Mouse (Mus musculus): Measurements from ENCODE around the gene Fig4.

Fig4 gene

DNA sequence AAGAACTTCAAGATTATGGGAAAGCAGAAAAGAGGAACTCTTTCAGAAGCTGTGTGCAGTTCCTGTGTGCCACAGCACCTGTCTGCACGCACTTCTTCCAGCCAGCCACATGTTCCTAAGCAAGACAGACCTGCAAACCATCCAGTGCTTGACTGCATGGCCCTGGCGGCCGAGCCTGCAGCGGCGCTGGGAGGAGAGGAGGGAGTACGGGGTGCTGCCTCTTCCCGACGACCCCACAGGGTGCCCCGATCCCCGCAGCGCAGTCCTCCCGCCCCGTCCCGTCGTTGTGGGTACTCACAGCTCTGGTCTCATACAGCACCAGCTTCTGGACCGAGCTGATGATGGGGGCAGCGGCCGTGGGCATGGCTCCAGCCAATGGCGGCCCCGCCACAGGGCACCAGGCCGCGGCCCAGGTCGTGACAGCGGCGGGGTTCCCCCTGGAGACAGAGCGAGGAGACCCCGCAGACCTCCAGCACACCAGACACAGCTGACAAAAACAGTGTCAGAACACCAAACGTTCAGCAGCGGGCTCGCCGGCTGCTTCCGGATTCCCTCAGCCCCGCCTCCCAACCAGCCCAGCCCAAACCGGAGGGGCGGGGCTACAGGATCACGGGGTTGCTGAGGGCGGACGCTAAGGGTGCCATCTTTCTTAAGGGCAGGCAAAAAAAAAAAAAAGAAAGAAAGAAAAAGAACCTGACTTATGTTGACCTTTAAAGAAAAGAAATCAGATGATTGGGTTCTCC is at the start of gene Fig4:
TSS of gene Fig4 (minus strand) at position 572 of the 743 bp plus-strand sequence.
- peak; percentile 83 to 85 for DNase-seq

DNA sequence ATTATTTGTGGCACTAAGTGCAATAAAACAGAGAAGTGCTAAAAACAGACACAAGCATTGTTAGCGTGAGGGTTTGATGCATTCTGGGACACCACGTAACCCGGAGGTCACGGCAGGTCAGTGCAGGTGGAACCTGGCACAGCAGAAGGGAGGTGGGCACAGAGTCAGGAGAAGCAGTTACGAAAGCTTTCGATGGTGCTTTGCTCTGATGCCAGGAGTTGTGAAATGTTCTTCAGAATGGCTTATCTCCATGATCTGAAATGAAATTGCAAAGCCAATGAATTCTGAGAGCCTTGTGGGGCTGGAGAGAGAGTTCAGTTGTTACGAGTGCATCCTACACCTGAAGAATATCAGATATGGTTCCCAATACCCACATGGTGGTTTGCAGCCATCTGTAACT is 38.3 kb upstream of the Fig4 start:
- no peak for DNase-seq

DNA sequence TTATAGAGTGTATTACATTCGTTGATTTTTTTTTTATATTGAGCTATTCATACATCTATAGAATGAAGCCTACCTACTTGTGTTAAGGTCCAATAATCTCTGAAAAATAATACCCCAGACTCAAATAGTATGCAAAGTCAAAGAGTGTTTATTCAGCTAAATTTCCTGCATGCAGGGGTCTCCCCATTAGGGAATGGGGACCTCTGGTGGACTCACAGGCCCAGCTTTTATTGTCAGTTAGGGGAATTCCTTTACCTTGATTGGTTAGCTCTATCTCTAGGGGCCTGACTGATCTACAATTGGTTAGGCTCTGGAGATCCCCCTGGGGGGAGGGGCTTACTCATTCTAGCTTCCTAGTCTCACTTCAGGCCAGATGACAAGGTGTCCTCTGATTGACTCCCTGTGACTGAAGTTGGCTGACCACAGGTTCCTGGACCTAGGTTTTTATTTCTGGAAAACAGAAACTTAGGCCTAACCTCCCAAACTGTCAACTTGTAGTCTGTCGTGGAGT is 29.5 kb upstream of the Fig4 start:
- DNase-seq = no peak

DNA sequence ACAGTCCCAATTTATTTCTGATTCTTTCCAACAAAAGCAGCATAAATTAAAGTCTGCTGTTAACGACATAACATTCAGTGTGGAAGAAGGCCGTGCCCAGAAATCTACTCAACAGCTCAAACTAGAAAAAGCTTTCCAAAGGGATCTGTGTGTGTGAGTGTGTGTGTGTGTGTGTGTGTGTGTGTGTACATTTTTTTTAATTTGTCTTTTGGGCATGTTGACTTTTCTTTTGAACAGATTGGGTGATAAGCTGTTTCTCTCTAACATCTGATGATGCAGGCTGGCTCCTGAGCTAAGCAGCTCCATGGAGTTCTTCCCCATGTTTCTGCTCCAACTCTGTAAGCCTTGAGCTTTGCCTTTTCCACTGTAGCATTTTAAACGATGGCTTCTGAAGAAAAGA is 12.8 kb upstream of the Fig4 start:
- no peak for DNase-seq

DNA sequence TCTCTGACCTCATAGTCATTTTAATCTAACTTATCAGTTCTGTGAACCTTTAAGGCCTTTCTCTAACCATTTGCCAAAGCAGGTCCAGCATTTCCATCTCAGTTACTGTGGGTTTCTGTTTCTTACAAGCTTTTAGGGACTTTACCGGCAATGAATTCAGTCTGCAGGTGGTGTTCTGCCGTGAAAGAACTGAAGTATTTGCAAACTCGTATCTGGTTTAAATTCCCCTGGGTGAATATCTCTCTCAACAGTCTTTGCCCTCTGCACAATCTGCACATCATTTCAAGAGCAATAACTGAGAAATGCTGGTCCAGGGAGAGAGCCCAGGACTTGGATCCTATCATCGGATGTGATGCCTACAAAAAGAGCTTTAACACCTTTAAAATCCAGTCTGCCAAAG is 5.1 kb upstream of the Fig4 start:
- DNase-seq = no peak

DNA sequence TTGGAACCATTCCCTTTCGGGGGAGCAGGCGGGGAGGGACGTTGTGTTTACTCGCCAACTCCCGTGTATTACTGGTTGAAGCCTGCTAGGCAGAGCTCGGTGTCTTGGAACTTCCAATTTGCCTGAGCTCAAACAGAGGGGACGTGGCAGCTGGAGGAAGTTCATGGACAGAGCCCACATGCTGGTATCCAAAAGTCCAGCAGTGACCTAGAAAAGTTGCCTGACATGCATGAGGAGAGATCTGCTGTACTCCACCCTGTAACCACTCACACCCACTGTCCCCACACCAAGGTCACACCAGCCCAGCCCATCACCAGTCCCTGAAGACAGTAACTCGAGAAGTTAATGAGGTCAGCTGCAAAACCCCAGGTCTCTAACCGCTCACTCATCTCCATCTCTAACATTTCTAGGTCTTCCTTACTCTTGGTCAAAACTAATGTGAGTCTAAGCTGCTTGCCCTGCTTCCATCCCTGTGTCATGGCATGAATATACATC is 1.9 kb upstream of the Fig4 start:
- DNase-seq = no peak

DNA sequence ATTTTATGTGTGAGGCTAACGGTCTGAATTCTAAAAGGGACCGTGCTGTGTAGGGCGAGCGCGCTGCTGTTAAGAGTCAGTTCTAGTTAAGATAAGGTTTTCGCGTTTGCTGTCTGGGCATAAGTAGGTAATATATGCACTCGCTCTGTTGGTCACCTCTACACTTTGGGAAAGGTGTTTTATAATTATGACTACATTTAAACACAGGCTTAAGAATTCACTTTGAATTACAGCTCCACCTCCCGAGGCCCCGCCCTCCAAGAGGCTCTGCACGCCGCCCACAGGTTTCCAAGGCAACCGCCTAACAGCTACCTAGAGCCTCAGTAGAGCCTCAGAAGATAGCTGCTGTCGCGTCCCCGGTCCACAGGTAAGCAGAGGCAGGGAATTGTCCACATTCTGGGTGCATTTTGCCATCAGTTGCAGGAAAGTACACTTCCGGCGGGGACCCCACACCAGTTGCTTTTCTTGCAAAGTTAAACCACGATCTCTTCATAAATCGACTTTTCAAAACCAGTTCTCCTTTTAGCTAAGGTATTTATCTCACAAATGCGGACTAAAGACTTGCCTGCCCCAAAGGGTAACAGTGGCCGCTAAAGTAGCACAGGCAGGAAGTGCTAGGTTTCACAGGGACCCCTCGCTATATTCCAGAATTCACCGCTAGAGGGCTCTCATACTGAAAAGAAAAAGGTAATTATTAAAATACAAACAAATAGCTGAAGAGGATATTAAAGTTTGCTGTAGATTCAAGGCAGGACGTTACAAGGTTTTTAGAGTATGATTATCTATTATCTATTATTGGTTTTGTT is 782 bp upstream of the Fig4 start, which contains the start of gene Ak9:
TSS of gene Ak9 (plus strand) at position 342 of the 806 bp plus-strand sequence.
- peak; percentile 83 for DNase-seq

DNA sequence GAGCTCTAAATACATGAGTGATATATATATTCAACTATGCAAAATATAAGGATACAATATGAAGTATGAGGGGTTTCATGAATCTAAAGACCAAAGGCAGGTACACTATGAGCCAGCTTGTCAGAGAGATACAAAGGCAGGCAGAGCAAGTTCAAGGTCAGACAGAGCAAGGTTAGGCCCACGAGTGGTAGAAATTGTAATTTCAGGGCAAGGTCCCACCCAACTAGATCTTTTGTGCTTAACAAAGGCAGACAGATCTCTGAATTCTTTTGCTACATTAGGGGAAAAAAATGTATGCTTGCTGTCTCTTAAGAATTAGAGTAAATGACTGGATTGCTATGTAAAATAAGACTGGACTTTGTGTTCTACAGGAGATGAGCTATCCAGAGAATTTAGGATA is 2.9 kb downstream of the Fig4 start:
- no peak for DNase-seq

DNA sequence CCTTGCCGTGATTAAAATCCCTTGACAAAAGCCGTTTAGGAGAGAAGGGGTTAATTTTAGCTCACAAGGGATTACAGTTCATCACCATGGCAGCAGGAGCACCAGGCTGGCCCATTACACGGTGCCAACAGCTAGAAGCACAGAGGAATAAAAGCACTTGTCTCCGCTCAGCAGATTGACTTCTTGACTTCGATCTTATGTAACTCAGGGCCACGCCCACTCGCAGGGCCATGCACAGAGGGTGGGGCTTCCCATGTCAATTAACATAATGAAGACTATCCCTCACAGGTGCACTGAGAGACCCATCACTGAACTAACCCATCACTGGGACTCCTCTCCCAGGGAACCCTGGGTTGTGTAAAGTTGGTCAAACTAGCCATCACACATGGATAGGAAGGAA is 7.9 kb downstream of the Fig4 start:
- DNase-seq = peak; percentile 65 to 68

DNA sequence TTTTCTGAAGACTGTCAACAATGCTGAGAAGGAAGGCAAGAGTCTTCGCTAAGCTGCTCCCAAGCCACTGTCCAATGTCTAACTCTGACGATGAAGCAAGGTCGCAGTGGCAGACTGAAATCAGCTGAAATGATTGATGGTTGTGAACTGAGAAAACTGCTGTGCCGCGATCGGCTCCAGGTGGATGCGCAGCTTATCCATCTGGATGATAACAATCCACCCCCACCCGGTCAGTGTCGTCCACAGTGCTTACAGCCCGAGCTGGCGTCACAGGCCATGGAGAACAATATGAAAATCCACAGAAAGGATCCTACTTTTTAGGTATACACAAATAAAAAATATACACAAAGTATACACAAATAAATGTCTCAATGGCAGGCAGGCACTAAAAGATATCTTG is 8.3 kb downstream of the Fig4 start:
- DNase-seq = peak; percentile 25 to 30

DNA sequence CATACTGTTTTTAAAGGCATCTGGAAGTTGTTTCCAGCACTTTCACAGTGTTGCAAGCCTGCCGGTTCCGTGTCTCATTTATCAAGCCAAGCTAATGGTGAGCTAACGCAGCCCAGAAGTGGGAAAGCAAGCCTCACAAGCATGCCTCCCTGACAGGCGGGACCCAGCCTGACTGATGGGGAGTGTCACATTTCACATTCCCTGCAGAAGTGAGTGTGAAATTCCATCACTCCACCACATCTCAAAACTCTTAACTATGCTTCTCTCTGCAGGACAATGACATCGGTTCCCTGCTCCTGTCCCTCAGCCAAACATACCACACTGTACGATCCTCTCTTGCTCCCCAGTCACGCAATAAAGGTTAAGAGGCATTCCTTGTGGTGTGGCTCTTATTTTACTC is 10.0 kb downstream of the Fig4 start:
- no peak for DNase-seq

DNA sequence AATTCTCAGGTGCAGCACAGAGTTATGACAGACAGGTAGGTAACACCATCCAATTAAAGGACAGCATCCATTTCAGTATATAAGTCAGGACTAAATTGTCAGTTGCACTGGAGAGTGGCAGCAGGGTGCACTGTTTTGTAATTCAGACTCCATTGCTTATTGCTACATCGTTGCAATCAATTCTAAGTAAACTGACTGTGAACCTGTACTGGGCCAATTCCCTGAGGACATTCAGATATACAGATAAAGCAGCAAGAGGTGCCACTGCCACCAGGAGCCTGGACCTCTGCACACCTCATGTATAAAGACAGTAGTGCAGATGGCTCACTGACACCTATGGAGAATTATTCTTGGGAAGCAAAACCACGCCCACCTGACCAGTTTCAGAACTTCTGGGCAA is 12.0 kb downstream of the Fig4 start:
- DNase-seq = no peak

DNA sequence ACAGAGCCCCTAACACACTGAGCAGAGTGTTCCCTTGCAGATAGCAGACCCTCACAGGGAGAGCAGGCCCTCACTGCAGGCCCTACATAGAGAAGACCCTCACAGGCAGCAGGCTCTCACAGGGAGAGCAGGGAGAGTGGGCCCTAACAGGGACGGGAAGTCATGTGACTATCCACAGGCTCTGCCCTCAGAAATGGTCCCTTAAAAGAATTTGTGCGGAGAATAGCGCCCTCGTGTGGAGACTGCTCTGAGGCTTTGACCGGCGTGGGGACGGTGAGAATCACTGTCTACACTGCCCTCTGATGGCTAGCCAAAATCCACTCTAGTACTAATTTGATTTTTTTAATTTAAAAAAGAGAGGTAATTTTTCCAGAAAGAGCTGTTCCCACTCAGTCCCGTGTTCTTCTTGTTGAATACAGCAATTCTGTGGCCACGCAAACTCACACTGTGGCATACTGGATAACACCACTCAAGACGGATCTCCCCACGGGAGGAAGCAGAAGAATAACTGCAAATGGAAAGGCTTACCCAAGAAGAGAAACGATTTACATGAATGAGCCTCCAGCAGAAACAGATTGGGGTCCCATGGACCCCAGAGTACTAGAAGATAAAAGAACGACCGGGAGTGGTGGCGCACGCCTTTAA is 14.2 kb downstream of the Fig4 start:
- peak; percentile 83 to 87 for DNase-seq

DNA sequence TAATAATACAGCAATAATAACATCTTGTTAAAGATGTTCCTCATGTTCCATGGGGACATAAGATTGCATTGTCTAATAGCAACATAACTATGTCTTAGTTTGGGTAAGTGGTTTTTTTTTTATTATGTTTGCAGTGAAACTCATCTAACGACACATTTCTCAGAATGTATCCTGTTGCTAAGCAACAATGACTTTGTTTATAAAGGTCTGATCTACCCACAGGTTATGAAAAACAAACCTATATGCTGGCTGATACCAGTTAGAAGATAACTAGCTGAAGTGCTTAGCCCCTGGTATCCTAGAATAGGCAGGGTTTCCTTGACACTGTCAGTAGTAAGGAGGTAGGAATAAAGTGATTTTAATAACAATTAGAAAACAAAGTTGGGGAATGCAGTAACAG is 15.0 kb downstream of the Fig4 start:
- no peak for DNase-seq

DNA sequence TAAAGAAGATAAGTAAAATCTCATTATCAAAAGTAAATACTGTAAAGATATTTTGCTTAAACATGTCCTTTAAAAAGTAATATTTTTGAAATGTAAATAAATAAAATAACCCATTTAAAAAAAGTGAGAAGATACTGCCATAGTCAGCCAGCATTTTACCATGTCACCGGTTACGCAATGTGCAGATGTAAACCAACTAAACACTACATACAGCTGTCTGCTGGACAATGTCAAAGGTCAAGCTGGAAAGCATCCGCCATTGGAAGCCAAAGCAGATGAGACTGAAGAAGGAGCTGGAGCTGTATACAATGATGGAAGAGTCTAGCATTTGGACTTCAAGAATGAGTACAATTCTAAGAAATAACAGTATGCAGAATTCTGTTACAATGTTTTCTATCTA is 15.4 kb downstream of the Fig4 start:
- DNase-seq = no peak

DNA sequence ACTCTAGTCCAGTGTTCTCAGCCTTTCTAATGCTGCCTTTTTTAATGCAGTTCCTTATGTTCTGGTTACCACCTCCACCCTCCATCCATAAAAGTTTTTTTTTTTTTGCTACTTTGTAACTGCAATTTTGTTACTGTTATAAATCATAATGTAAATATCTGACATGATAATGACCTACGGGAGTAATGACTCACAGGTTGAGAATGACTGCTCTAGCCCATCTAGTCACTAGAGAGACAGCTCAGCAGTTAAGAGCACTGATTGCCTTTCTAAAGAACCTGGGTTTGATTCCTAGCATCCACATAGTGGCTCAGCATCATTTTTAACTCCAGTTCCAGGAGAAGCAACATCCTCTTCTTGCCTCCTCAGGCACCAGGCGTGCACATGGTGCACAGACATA is 21.0 kb downstream of the Fig4 start:
- no peak for DNase-seq

DNA sequence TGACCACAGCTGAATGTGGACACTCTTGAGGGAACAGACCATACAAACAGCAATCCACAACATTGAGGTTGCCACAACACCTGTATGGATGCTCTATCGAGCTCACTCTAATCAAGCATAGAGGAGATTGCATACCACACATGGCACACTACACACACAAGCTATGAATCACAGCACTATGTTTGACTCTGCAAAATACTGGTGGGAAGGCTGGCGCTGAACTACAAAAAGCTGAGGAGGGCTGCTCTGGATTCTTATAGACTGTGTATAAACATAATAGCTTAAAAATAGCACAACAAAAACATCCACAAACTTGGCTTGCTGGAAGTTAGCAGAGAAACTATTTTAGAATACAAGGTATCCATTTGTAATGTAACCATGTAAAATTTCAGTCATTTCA is 22.3 kb downstream of the Fig4 start:
- DNase-seq = no peak

DNA sequence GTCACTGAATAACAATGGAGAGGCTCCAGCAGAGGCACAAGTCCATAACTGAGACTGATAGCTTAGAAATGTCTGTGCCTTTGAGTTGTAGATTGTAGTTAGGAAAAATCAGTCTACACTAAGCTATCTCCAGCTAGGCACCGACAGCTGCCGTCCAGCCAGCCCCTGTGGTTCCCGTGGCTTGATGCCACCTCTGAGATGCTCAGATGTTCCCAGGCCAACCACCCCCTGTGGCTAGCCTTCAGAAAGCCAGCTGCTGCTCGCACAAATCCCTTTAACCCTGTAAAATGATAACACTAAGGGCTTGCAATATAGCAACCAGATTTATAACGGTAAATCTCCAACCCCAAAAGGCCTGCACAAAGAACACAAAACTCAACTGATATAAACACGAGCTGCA is 22.9 kb downstream of the Fig4 start:
- DNase-seq = peak in 1 of 2 experiments; percentile 25

DNA sequence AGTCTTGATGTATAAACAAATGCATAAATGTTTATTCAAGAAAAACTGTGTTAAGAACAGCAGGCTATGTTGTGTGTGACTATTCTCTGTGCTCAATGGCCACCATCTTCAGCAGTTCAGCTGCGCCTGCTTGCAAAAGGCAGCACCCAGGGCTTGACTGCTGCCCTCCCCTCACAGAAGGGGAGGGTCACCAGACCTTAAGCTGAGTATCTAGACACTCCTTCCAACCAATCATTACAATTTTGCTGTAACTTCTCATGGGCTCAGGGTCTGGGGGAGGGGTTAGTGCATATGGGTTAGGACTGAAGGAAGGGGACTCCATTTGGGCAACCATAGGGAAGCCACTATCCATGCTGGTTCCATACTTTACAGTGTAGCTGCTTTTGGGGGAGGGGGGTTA is 24.3 kb downstream of the Fig4 start:
- DNase-seq = no peak

DNA sequence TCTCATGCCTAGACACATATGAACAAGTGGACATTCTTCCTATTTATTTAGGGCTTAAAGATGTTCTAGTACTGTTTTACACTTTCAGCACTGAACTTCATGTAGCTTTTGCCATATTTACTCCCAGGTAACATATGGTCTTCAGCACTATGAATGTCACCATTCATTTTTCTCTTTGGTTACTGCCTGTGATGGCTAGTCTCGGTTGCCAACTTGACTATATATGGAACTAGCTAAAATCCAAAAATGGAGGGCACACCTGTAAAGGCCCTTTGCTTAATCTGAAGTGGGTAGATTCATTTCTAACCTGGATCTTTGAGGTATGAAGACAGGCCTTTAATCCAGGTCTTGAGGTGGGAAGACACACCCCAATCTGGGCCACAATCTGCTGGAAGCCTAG is 28.2 kb downstream of the Fig4 start:
- peak in 1 of 2 experiments; percentile 15 for DNase-seq

DNA sequence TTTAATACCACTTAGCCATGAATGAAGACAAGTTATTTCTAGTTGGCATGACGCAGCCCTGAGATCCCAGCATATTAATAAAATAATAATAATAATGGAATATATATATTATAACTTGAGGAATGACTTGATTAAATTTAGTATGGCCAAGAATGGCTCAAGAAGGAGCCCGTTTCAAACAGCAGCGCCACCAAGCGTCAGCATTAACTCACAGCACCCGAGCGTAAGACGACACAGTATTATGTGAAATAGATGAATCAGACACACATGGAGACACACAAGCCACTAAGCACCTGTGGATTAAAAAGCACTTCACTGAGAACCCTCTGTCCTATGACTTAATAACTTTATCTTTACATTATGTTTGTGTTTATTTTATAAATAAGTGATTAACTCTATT is 31.2 kb downstream of the Fig4 start:
- peak in 1 of 2 experiments; percentile 27 for DNase-seq

DNA sequence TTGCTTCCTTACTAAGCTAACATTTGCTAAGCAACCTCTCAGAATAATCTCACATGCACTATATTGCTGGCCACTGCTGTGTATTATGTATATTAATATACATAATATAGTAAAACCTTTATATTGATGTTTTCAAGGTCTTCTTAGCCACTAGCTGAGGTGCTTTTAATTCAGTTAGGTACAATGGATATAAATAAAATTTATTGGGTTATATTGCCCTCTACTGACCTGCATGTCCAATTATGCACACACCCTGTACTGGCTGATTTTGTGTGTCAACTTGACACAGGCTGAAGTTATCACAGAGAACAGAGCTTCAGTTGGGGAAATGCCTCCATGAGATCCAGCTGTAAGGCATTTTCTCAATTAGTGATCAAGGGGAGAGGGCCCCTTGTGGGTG is 41.2 kb downstream of the Fig4 start:
- no peak for DNase-seq

DNA sequence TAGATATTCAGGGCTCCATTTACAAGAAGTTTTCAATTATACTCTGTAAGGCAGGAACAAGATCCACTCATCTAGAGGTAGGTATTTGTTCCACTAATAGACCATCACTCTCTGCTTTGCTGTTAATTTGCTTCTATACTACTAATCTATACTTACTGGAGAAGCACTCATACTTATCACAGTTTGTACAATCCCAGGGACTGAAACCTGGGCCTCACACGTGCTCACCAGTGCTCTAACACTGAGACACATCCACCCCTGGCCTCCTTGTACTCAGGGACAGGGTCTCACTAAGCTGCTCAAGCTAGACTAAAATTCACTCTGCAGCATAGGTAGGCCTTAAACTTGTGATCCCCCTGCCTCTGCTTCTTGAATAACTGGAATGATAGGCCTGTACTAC is 41.8 kb downstream of the Fig4 start:
- DNase-seq = no peak
